Mouse (Mus musculus): ENCODE measurements at regions not wholly inside any gene's neighbourhood (a gene's known extent, or its start where the extent isn't known, plus 50 kb on each side); places are given as distances from the start of the nearest gene placed in this dataset.

- no peaks in the 10 kb centered on the region for H3K36me3 ChIP-seq (ENCODE audit: control insufficient read depth, insufficient read depth)
- H3K4me2 ChIP-seq (ENCODE audit: low read depth), result no peak overlapping the region
- TF ChIP-seq REST (IDR thresholded peaks at IDR 0.05; ENCODE audit: insufficient read depth, insufficient read length) (no peak), SRF (IDR thresholded peaks at IDR 0.05; ENCODE audit: control insufficient read depth, insufficient read length, low read depth) (no peak), MAX (IDR thresholded peaks at IDR 0.05; ENCODE audit: low read depth) (no peak), MYOG (IDR thresholded peaks at IDR 0.05; ENCODE audit: control insufficient read depth in 1 of 3, insufficient read depth in 1 of 3, insufficient read length in 2 of 3, low read depth in 2 of 3) (no peak), POLR2AphosphoS2 (IDR thresholded peaks at IDR 0.05; ENCODE audit: insufficient read length, low read depth) (no peak), E2F4 (IDR thresholded peaks at IDR 0.05; ENCODE audit: insufficient read depth) (no peak), POLR2A (IDR thresholded peaks at IDR 0.05; ENCODE audit: insufficient read length, low read depth) (no peak), CEBPB (IDR thresholded peaks at IDR 0.05; ENCODE audit: insufficient read depth, poor library complexity, severe bottlenecking) (no peak), MYOD1 (IDR thresholded peaks at IDR 0.05; ENCODE audit: control insufficient read depth in 1 of 3, insufficient read length in 2 of 3, low read depth in 2 of 3) (no peak), TCF12 (IDR thresholded peaks at IDR 0.05; ENCODE audit: insufficient read depth, poor library complexity, severe bottlenecking) (no peak), TCF3 (IDR thresholded peaks at IDR 0.05; ENCODE audit: insufficient read length, low read depth) (no peak), USF1 (IDR thresholded peaks at IDR 0.05; ENCODE audit: low read depth) (no peak)
- no peak overlapping the region for H3ac ChIP-seq (ENCODE audit: control insufficient read depth, insufficient read length)
- H3K79me2 ChIP-seq (ENCODE audit: control insufficient read depth, insufficient read depth), result no peaks in the 10 kb centered on the region
- H3K27me3 ChIP-seq (ENCODE audit: control insufficient read depth, insufficient read depth, insufficient read length), result no peaks in the 10 kb centered on the region
- H3K4me3 ChIP-seq, result no peak overlapping the region
Observed at GRCm38 (mm10) chr15:67943046-67943445, 1442.3 kb upstream of the Lrrc6 start.

GRCm38 (mm10) chr15:67940510-67940909, 1439.8 kb upstream of the Lrrc6 start:
- H3K79me2 ChIP-seq (ENCODE audit: control insufficient read depth, insufficient read depth), result no peaks in the 10 kb centered on the region
- TF ChIP-seq TCF3 (IDR thresholded peaks at IDR 0.05; ENCODE audit: insufficient read length, low read depth) (no peak), MAX (IDR thresholded peaks at IDR 0.05; ENCODE audit: low read depth) (no peak), POLR2AphosphoS2 (IDR thresholded peaks at IDR 0.05; ENCODE audit: insufficient read length, low read depth) (no peak), SRF (IDR thresholded peaks at IDR 0.05; ENCODE audit: control insufficient read depth, insufficient read length, low read depth) (no peak), USF1 (IDR thresholded peaks at IDR 0.05; ENCODE audit: low read depth) (no peak), CEBPB (IDR thresholded peaks at IDR 0.05; ENCODE audit: insufficient read depth, poor library complexity, severe bottlenecking) (no peak), REST (IDR thresholded peaks at IDR 0.05; ENCODE audit: insufficient read depth, insufficient read length) (no peak), TCF12 (IDR thresholded peaks at IDR 0.05; ENCODE audit: insufficient read depth, poor library complexity, severe bottlenecking) (no peak), POLR2A (IDR thresholded peaks at IDR 0.05; ENCODE audit: insufficient read length, low read depth) (no peak), E2F4 (IDR thresholded peaks at IDR 0.05; ENCODE audit: insufficient read depth) (no peak), MYOD1 (IDR thresholded peaks at IDR 0.05; ENCODE audit: control insufficient read depth in 1 of 3, insufficient read length in 2 of 3, low read depth in 2 of 3) (no peak), MYOG (IDR thresholded peaks at IDR 0.05; ENCODE audit: control insufficient read depth in 1 of 3, insufficient read depth in 1 of 3, insufficient read length in 2 of 3, low read depth in 2 of 3) (no peak)

GRCm38 (mm10) chr15:67924885-67925284, 1424.2 kb upstream of the Lrrc6 start:
- TF ChIP-seq POLR2AphosphoS2 (IDR thresholded peaks at IDR 0.05; ENCODE audit: insufficient read length, low read depth) (no peak), TCF3 (IDR thresholded peaks at IDR 0.05; ENCODE audit: insufficient read length, low read depth) (no peak), SRF (IDR thresholded peaks at IDR 0.05; ENCODE audit: control insufficient read depth, insufficient read length, low read depth) (no peak), REST (IDR thresholded peaks at IDR 0.05; ENCODE audit: insufficient read depth, insufficient read length) (no peak), MYOD1 (IDR thresholded peaks at IDR 0.05; ENCODE audit: control insufficient read depth in 1 of 3, insufficient read length in 2 of 3, low read depth in 2 of 3) (no peak), TCF12 (IDR thresholded peaks at IDR 0.05; ENCODE audit: insufficient read depth, poor library complexity, severe bottlenecking) (no peak), MYOG (IDR thresholded peaks at IDR 0.05; ENCODE audit: control insufficient read depth in 1 of 3, insufficient read depth in 1 of 3, insufficient read length in 2 of 3, low read depth in 2 of 3) (no peak), CEBPB (IDR thresholded peaks at IDR 0.05; ENCODE audit: insufficient read depth, poor library complexity, severe bottlenecking) (no peak), POLR2A (IDR thresholded peaks at IDR 0.05; ENCODE audit: insufficient read length, low read depth) (no peak), E2F4 (IDR thresholded peaks at IDR 0.05; ENCODE audit: insufficient read depth) (no peak), USF1 (IDR thresholded peaks at IDR 0.05; ENCODE audit: low read depth) (no peak), MAX (IDR thresholded peaks at IDR 0.05; ENCODE audit: low read depth) (no peak)
- Histone ChIP-seq H3ac (ENCODE audit: control insufficient read depth, insufficient read length) (no peak overlapping the region), H3K36me3 (ENCODE audit: control insufficient read depth, insufficient read depth) (no peaks in the 10 kb centered on the region), H3K27me3 (ENCODE audit: control insufficient read depth, insufficient read depth, insufficient read length) (no peaks in the 10 kb centered on the region), H3K79me2 (ENCODE audit: control insufficient read depth, insufficient read depth) (no peaks in the 10 kb centered on the region), H3K4me2 (ENCODE audit: low read depth) (no peak overlapping the region), H3K4me3 (no peak overlapping the region)

More at GRCm38 (mm10) chr15:67940510-67940909, 1439.8 kb upstream of the Lrrc6 start:
- Histone ChIP-seq H3K4me3 (no peak overlapping the region), H3K4me2 (ENCODE audit: low read depth) (no peak overlapping the region), H3K36me3 (ENCODE audit: control insufficient read depth, insufficient read depth) (no peaks in the 10 kb centered on the region), H3K27me3 (ENCODE audit: control insufficient read depth, insufficient read depth, insufficient read length) (no peaks in the 10 kb centered on the region), H3ac (ENCODE audit: control insufficient read depth, insufficient read length) (no peak overlapping the region)

DNA sequence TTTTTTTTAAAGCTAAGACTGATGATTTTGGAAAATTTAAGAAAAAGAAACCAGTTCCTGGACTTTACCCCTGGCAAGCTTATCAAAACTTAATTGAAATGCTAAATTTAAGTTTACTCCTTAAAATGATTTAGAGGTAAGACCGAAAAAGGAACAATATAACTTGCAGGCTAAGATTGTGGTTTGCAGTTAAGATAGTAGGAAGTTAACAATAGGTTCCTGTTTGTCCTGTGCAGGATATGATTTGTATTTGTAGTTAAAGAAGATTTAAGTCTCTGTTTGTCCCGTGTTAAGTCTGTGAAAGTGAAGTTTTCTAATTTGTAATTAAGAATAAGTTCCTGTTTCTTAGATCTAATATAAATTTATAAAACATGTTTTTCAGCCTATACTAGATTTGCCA, 1406.3 kb upstream of the Lrrc6 start:
- no peaks in the 10 kb centered on the region for H3K79me2 ChIP-seq (ENCODE audit: control insufficient read depth, insufficient read depth)
- no peak overlapping the region for H3K4me3 ChIP-seq
- no peak overlapping the region for H3ac ChIP-seq (ENCODE audit: control insufficient read depth, insufficient read length)
- no peaks in the 10 kb centered on the region for H3K27me3 ChIP-seq (ENCODE audit: control insufficient read depth, insufficient read depth, insufficient read length)
- no peaks in the 10 kb centered on the region for H3K36me3 ChIP-seq (ENCODE audit: control insufficient read depth, insufficient read depth)
- TF ChIP-seq SRF (IDR thresholded peaks at IDR 0.05; ENCODE audit: control insufficient read depth, insufficient read length, low read depth) (no peak), E2F4 (IDR thresholded peaks at IDR 0.05; ENCODE audit: insufficient read depth) (no peak), MYOD1 (IDR thresholded peaks at IDR 0.05; ENCODE audit: control insufficient read depth in 1 of 3, insufficient read length in 2 of 3, low read depth in 2 of 3) (no peak), MAX (IDR thresholded peaks at IDR 0.05; ENCODE audit: low read depth) (no peak), POLR2A (IDR thresholded peaks at IDR 0.05; ENCODE audit: insufficient read length, low read depth) (no peak), TCF3 (IDR thresholded peaks at IDR 0.05; ENCODE audit: insufficient read length, low read depth) (no peak), REST (IDR thresholded peaks at IDR 0.05; ENCODE audit: insufficient read depth, insufficient read length) (no peak), CEBPB (IDR thresholded peaks at IDR 0.05; ENCODE audit: insufficient read depth, poor library complexity, severe bottlenecking) (no peak), USF1 (IDR thresholded peaks at IDR 0.05; ENCODE audit: low read depth) (no peak), POLR2AphosphoS2 (IDR thresholded peaks at IDR 0.05; ENCODE audit: insufficient read length, low read depth) (no peak), TCF12 (IDR thresholded peaks at IDR 0.05; ENCODE audit: insufficient read depth, poor library complexity, severe bottlenecking) (no peak), MYOG (IDR thresholded peaks at IDR 0.05; ENCODE audit: control insufficient read depth in 1 of 3, insufficient read depth in 1 of 3, insufficient read length in 2 of 3, low read depth in 2 of 3) (no peak)
- no peak overlapping the region for H3K4me2 ChIP-seq (ENCODE audit: low read depth)

Data from myocyte (in vitro differentiated cells).